Mouse (Mus musculus) liver, postnatal 0 days (tissue): Measurements from ENCODE around the gene Rnf144b.

Source experiments
- CTCF ChIP-seq: sonication (generic); IDR thresholded peaks from 2 replicates; pipeline ENCODE4 v1.5.1; 2016; ENCODE audit warnings: antibody characterized with exemption, low read depth
- EP300 ChIP-seq: IDR thresholded peaks from 2 replicates; pipeline ENCODE4 v1.6.1; 2016; ENCODE audit warnings: antibody characterized with exemption, low read depth, mild to moderate bottlenecking

GRCm38 (mm10) chr13:47214895-47215294, 92.4 kb downstream of the Rnf144b start:
- TF ChIP-seq CTCF: no peak
- TF ChIP-seq EP300: no peak
